Mouse (Mus musculus): Measurements from ENCODE around the gene Fam169a. TPM values are rescaled to one million over a fixed set of nuclear protein-coding genes. Genes with fewer than 3 reads are reported as not detected.

Fam169a gene
- polyA plus RNA-seq, 1 experiment = not detected

- peak; percentile 8 for DNase-seq
- WGBS = 58% methylated on average over 4 of the region's 4 CpGs
- TF ChIP-seq CTCF (IDR thresholded peaks at IDR 0.05; ENCODE audit: insufficient read depth, low read length) (0 out of 2 replicates have a peak, but pooled peaks have one; percentile 9), POLR2A (IDR thresholded peaks at IDR 0.05; ENCODE audit: borderline replicate concordance, extremely low read depth, low read depth, low read length) (no peak)
- Histone ChIP-seq H3K4me1 (ENCODE audit: control insufficient read depth, insufficient read depth, low read length) (no peaks in the 10 kb centered on the region), H3K4me3 (replicated peaks; ENCODE audit: extremely low read depth, low read depth, low read length) (no peak overlapping the region)
Observed at GRCm38 (mm10) chr13:97145834-97146233, 78.7 kb downstream of the Fam169a start.

- TF ChIP-seq CTCF (IDR thresholded peaks at IDR 0.05; ENCODE audit: insufficient read depth, low read length) = no peak
- no peak for TF ChIP-seq POLR2A (IDR thresholded peaks at IDR 0.05; ENCODE audit: borderline replicate concordance, extremely low read depth, low read depth, low read length)
- 80% methylated on average over 10 of the region's 10 CpGs for WGBS
- no peak for DNase-seq
Observed at GRCm38 (mm10) chr13:97175520-97176264, 108.6 kb downstream of the Fam169a start.

GRCm38 (mm10) chr13:97176731-97177130 is 109.6 kb downstream of the Fam169a start:
- H3K4me1 ChIP-seq (ENCODE audit: control insufficient read depth, insufficient read depth, low read length) = no peaks in the 10 kb centered on the region
- no peak for DNase-seq
- no peak for TF ChIP-seq CTCF (IDR thresholded peaks at IDR 0.05; ENCODE audit: insufficient read depth, low read length)
- TF ChIP-seq POLR2A (IDR thresholded peaks at IDR 0.05; ENCODE audit: borderline replicate concordance, extremely low read depth, low read depth, low read length) = no peak
- WGBS = 85% methylated on average over 5 of the region's 5 CpGs
- no peak overlapping the region for H3K4me3 ChIP-seq (replicated peaks; ENCODE audit: extremely low read depth, low read depth, low read length)

More at GRCm38 (mm10) chr13:97175520-97176264, 108.6 kb downstream of the Fam169a start:
- no peak overlapping the region for H3K4me3 ChIP-seq (replicated peaks; ENCODE audit: extremely low read depth, low read depth, low read length)
- H3K4me1 ChIP-seq (ENCODE audit: control insufficient read depth, insufficient read depth, low read length) = no peaks in the 10 kb centered on the region

- TF ChIP-seq CTCF (IDR thresholded peaks at IDR 0.05; ENCODE audit: insufficient read depth, low read length) = no peak
- TF ChIP-seq POLR2A (IDR thresholded peaks at IDR 0.05; ENCODE audit: borderline replicate concordance, extremely low read depth, low read depth, low read length) = no peak
- no peak for DNase-seq
- Histone ChIP-seq H3K4me3 (replicated peaks; ENCODE audit: extremely low read depth, low read depth, low read length) (no peak overlapping the region), H3K4me1 (ENCODE audit: control insufficient read depth, insufficient read depth, low read length) (no peaks in the 10 kb centered on the region)
- WGBS = 86% methylated on average over 7 of the region's 7 CpGs
Observed at GRCm38 (mm10) chr13:97178943-97179342, 111.9 kb downstream of the Fam169a start.

GRCm38 (mm10) chr13:97180113-97180828 is 113.2 kb downstream of the Fam169a start:
- TF ChIP-seq CTCF (IDR thresholded peaks at IDR 0.05; ENCODE audit: insufficient read depth, low read length) (no peak), POLR2A (IDR thresholded peaks at IDR 0.05; ENCODE audit: borderline replicate concordance, extremely low read depth, low read depth, low read length) (no peak)
- WGBS = 79% methylated on average over 6 of the region's 6 CpGs
- DNase-seq = no peak
- Histone ChIP-seq H3K4me1 (ENCODE audit: control insufficient read depth, insufficient read depth, low read length) (no peaks in the 10 kb centered on the region), H3K4me3 (replicated peaks; ENCODE audit: extremely low read depth, low read depth, low read length) (no peak overlapping the region)

Other genes with a start within 250 kb of the Fam169a start
- gene Gcnt4, start 142.6 kb upstream of the Fam169a start, polyA plus RNA-seq (2012; rRNA removed) = 0.07 and 0.08 TPM in 2 replicates
- not detected in 2 replicates for gene 1700029F12Rik, start 32.9 kb upstream of the Fam169a start, polyA plus RNA-seq (2012; rRNA removed)
- gene Gm6169, start 32.0 kb downstream of the Fam169a start, polyA plus RNA-seq (2012; rRNA removed) = 0.65 and 1.9 TPM in 2 replicates
- gene Gfm2, start 70.7 kb downstream of the Fam169a start, polyA plus RNA-seq (2012; rRNA removed) = 13.3 and 17.2 TPM in 2 replicates
- gene Nsa2, start 70.7 kb downstream of the Fam169a start, polyA plus RNA-seq (2012; rRNA removed) = 14.1 and 22.4 TPM in 2 replicates
- 70.6 and 71.8 TPM in 2 replicates for gene Hexb, start 131.1 kb downstream of the Fam169a start, polyA plus RNA-seq (2012; rRNA removed)
- gene Enc1, start 173.8 kb downstream of the Fam169a start, polyA plus RNA-seq (2012; rRNA removed) = 7.3 and 8.5 TPM in 2 replicates

Measured in lung, adult 2 months (tissue).